Mouse (Mus musculus) lung, adult 2 months (tissue): ENCODE data around the gene Aox3.

Experiments
- CTCF ChIP-seq: fragments of 200-500 bp; IDR thresholded peaks from 2 replicates; pipeline ENCODE4 v1.5.1; 2011; ENCODE audit warnings: mild to moderate bottlenecking, low read length, control low read depth; ENCODE audit not compliant: insufficient read depth
- POLR2A ChIP-seq: fragments of 200-500 bp; IDR thresholded peaks from 2 replicates; pipeline ENCODE4 v1.6.1; 2011; ENCODE audit warnings: low read depth, mild to moderate bottlenecking, control low read depth, low read length, borderline replicate concordance; ENCODE audit errors: extremely low read depth

DNA sequence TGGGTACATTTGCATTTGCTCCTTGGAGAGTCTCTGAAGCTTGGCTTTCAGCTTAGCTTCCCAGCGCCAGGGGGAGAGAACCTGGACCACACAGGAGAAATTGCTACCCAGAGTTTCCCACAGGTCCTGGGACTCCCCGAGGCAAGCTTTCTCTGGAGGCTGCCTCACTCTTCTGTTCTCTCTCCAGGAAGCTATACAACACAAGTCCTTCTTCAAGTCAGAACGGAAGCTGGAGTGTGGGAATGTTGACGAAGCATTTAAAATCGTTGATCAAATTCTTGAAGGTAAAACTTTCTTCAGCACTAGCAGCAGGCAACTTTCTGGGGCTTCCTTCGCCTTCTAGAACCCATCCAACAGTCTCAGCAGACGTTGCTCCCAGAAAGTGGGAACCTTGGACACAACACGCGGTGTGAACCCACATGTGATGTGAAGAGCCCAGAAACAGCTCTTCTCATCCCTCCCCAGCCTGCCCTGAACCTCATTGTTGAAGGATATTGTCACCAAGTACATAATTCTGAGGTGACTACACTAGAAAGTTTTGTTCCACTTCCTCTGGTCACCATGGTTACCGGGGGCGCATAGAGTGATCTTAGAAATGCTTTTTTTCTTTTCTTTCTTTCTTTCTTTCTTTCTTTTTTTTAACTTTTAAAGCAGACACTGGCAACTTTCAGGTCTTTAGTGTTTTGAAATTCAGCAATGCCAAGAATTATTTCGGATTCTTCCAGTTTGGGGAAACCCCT, 39.8 kb upstream of the Aox3 start:
- TF ChIP-seq CTCF: no peak
- TF ChIP-seq POLR2A: no peak
